Mouse (Mus musculus) layer of hippocampus, adult 18-20 months (tissue): ENCODE data around the gene Ncoa3. TPM values are rescaled to one million over a fixed set of nuclear protein-coding genes. Genes with fewer than 3 reads are reported as not detected.

Experiments used
- DNase-seq, 2 experiments: peaks; one replicate each; pipeline ENCODE4 v3.0.0; 2022; ENCODE audit warnings: low spot score in 2 of 2
- total RNA-seq, 2 experiments: library from RNA; stranded (reverse); gene quantifications; 2 replicates each; pipeline ENCODE4 v1.2.3; 2021

The Ncoa3 gene
- total RNA-seq, 2 experiments from 2014 or later: 30.0 to 33.8 TPM

- DNase-seq: peak in 1 of 2 experiments; percentile 44
Observed at GRCm38 (mm10) chr2:166097443-166098291, 105.2 kb downstream of the Ncoa3 start.

DNA sequence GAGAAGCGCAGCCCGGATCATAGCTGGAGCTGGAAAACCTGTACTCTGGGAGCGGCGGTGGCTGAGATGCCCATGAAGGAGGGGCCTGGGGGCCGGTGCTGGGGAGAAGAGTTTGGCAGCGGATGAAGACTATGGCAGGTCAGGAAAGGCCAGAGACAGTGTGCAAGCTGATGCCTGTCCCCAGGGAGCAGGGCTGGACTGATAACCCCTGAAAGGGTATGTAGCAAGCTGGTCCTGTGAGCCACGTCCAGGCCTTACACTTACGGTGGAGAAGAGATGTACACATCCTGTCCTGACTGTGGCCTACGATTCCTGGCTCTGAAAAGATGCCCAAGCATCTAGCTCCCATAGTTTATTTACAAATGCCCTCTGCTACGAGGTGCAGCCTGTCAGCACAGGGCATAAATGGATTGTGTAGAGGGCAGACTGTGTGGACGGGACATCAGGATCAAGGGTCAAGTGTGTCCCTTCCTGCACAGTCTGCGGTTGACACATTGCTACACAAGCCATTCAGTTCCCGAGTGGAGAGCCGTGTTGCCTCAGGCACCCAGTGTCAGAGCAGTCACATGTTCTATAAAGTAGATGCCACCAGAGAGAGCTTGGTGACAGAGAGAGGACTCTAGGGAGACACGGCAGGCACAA lies 106.0 kb downstream of the Ncoa3 start:
- DNase-seq: no peak

DNA sequence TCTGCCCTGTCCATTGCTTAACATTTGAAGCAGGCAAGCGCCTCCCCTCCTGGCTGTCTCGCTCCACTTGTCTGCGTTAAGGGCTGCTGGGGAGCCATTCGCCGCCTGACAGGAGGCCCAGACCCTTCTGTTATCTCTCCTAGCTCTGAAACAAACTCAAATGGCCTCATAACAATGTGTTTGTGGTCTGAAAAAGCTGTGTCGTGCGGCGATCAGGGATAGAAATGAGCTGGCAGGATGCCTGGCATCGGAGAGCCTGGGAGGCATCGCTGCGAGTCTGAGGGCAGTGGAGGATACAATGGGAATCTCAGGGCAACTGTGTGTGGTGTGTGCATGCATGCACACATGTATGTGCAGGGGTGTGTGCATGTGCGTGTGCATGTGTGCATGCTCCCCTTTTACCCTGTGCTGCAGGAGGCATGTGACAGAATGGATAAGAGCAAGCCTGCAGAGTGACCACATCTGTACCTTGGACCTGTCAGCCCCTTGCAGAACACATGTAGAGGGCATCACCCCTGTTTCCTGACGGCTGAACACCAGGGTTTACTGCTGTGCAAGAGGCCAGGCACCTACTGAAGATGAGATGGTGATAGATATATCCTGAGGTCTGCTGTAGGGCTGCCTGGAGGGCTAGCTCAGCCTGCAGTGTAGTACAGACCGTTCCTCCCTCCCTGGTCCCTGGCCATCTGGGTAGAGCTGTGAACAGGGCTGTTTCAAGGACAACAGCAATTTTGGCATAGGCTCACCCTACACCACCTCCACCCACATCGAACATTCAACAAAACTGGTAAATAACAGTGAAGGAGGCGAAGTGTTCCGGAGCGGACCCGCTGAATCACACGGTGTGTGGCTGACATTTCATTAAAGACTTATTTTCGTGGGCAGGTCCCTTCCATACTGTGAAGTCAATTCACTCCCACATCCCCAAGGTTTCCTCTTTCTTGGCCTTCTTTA lies 108.2 kb downstream of the Ncoa3 start:
- peak; percentile 39 to 68 for DNase-seq

DNA sequence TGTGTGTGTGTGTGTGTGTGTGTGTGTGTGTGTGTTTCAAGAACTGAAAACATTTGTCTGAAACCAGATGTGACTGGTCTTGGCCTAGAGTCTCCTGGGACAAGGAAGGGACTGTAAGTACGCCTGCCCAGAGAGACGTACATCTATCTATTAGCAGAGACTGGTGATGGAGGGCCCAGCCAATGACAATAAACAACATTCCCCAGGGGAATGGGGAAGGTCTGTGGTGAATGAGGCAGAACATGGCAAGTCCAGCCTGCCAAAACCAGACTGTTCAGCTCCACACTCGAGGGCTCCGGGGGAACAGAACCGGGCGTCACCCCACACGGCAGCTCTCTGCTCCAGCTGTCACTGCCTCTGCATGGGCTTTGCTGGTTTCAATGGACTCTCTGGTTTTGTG lies 110.5 kb downstream of the Ncoa3 start:
- no peak for DNase-seq

DNA sequence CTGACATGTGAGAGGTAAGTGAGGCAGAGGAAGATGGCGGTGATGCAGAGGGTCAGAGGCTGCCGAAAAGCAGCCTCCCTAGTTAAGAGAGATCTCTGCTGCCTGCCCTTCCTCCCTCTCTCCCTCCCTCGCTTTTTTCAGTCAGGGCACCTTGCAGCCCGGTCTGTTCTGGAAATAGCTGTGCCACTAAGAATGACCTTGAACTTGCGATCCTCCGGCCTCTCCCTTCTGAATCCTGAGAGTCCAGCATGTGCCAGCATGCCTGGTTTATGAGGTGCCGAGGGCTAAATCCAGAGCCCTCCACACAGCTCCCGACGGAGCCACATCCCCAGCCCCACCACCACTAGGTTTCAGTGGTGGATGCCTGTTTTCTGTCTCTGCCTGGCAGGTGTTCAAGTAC lies 113.5 kb downstream of the Ncoa3 start:
- DNase-seq: no peak

GRCm38 (mm10) chr2:166106631-166107030 lies 114.2 kb downstream of the Ncoa3 start:
- DNase-seq: no peak

GRCm38 (mm10) chr2:166107911-166108310 lies 115.5 kb downstream of the Ncoa3 start:
- DNase-seq: peak; percentile 48 to 53

- peak; percentile 74 to 93 for DNase-seq
Observed at GRCm38 (mm10) chr2:166108326-166108725, 115.9 kb downstream of the Ncoa3 start.

DNA sequence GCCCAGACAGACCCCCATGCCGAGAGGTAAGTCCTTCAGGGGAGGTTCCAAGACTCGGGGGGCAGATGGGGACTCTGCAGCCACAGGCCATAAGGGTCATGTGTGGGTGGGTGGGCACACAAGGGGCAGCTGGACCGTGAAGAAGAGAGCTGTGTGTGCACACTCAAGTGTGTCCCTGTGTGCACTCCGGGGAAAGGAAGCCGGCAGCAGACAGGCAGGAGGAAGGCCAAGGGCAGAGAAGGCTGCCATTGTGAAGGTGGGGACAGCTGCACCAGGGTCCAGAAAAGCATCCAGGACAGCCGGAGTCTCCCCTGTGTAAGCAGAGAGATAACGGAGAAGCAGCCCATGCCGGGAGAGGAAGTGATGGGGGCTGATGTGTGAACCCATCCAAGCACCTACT lies 118.3 kb downstream of the Ncoa3 start:
- DNase-seq: no peak

DNA sequence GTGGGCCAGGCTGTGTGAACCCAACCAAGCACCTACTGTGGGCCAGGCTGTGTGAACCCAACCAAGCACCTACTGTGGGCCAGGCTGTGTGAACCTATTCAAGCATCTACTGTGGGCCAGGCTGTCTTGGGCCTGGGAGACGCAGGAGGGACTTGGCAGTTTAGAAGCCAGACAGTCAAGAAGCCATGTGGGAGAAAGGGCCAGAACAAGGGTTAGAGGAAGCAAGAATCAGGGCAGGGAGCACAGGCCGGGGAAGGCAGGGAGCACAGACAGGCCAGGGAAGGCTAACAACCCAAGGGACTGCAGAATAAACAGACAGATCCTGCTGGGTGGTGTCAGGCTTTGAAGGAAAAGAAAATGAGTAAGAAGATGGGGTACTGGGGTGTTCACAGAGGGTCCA lies 118.8 kb downstream of the Ncoa3 start:
- no peak for DNase-seq

DNA sequence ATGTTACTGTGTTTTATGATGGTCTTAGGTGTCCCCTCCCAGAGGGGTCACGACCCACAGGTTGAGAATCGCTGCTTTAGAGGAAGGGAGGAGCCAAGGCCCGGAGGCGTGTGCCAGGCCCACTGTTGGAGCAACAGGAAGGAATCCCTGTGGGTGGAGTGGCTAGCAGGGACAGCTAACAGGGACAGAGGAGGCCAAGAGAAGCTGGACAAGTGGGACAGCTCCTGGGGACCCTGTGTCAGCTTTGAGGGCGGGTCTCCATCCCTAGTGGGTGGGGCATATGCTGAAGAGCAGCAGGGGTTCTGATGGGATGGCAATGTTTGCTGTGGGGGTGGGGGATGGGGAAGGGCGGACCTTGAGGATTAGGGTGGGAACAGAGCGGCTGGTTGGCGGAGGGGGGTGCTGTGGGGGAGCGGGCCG lies 119.4 kb downstream of the Ncoa3 start:
- DNase-seq: no peak

GRCm38 (mm10) chr2:166112986-166113385 lies 120.5 kb downstream of the Ncoa3 start:
- no peak for DNase-seq

DNA sequence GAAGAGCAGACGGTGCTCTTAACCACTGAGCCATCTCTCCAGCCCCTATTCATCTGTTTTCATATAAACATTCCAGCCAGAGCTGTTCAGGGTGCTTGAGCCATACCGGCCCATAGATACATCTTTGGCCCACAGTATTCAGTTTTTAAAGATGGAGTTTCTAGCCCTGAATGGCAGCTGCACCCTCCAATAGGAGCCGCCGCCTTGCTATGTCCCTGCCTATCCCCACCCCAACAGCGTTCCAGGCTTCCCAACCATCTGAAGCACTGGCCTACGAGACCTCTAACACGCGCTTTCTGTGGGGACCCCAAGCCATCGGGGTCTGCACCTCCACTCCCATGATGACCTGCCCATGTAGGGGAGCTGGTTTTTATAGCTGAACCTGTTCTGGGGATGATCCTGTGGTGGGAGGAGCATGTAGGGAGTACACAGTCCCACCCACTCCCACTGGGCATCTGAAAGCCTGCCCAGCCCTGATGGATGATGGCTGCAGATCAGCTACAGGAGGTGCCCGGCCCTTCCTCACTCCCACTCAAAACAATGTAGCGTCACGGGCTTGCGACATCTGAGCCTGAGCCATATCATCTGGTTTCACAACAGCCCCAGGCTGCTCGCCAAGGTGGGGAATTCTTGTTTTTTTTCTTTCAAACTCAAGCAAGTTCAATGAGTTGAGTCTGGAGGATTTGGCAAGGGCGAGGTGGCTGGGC lies 123.3 kb downstream of the Ncoa3 start:
- DNase-seq: peak in 1 of 2 experiments; percentile 35

- DNase-seq: no peak
Observed at GRCm38 (mm10) chr2:166116278-166116608, 123.8 kb downstream of the Ncoa3 start.

DNA sequence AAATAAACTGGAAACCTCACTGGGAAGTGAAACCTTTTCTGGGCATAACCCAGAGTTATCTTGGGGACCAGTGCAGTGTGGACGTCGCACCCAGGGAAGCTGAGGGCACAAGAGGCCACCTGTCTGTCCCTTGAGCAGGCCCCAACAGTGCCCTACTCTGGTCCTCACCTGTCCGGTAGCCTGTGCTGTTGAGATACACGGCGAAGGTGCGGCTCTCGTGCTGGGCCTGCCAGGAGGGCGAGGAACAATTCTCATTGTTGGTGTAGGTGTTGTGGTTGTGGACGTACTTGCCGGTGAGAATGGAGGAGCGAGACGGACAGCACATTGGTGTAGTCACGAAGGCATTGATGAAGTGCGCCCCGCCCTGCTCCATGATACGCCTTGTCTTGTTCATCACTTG lies 124.3 kb downstream of the Ncoa3 start:
- no peak for DNase-seq

GRCm38 (mm10) chr2:166119992-166120391 lies 127.6 kb downstream of the Ncoa3 start:
- DNase-seq: no peak

- DNase-seq: no peak
Observed at GRCm38 (mm10) chr2:166121681-166122355, 129.4 kb downstream of the Ncoa3 start.

- DNase-seq: no peak
Observed at GRCm38 (mm10) chr2:166122781-166123180, 130.3 kb downstream of the Ncoa3 start.
